Mouse (Mus musculus) gonadal fat pad, adult 2 months (tissue): ENCODE results near the gene Khk. TPM values are rescaled to one million over a fixed set of nuclear protein-coding genes. Genes with fewer than 3 reads are reported as not detected.
A peak's percentile ranks its signal among the peaks of the same experiment; 100 is the strongest.

Source experiments
- DNase-seq: peaks from one replicate; pipeline ENCODE4 v3.0.0-alpha.2; 2012; ENCODE audit warnings: low read depth
- polyA plus RNA-seq: library from polyadenylated mRNA; depleted of rRNA; stranded (reverse); fragments of >200 nt; gene quantifications from 2 replicates; pipeline ENCODE4 v1.2.3, GENCODE M21; 2012

Gene Khk
- polyA plus RNA-seq, 1 experiment = 77.3 TPM

DNA sequence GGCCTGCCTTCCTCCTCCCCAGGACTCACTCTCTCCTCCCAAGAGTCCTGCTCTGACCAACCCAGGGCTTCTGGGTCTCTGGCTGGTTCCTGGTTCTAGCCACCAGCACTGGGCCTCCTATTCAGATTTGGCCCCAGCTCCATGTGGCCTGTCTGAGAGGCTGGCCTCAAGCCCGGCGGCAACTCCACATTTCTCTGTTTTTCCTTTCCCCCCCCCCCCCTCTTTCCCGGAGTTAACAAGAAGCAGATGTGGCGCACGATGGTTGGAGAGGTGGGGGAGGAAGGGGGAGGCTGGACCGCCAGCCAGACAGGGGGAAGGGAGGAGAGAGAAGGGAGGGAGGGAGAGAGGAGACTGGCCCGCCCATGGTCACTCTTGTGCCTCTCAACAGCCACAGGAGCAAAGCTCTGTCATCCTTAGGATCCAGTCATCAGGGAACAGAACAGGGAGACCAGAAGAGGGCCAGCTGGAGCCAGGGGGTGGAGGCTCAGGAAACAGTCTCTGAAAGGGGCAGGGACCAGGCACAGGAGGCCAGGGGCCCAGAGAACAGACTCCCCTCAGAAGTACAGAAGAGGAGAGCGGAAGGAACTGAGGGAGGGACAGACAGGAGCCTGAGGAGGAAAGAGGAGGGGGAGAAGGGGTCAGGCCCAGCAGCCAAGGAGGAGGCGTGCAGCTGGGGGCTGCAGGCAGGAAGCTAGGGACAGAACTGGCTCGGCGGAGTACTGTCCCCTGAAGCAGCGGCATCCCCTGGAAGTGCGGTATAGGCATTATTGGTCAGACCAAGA is 8.0 kb upstream of the Khk start, which contains the start of gene Emilin1:
Gene Emilin1, plus strand, starts transcription at position 343 of the 782 bp plus-strand sequence.
- no peak for DNase-seq

DNA sequence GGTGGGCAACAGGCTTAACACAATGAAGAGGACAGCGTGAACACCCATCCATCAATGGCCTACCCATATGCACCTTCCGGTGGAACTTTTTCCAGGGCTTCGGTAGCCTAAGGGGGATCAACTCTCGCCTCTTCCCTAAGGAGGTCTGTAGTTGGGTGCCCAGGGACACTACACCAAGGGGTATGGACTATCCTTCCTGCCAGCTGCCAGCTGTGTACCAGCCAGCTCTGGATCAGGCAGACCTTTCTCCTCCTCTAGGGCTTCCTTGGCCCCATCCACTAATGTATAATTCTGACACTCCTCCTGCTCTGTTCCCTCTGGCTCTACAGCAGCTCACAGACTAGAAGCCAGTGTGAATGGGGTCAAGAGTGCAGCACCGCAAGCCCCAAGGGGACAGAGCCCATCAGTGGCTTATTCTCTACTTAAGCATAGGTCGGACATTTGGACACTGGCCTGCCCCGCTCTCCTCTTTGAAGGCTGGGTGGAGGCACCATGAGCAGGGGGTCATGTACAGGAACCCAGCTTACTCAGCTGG is 7.1 kb upstream of the Khk start:
- DNase-seq = no peak

GRCm38 (mm10) chr5:30914849-30915248 is 6.4 kb upstream of the Khk start:
- no peak for DNase-seq

DNA sequence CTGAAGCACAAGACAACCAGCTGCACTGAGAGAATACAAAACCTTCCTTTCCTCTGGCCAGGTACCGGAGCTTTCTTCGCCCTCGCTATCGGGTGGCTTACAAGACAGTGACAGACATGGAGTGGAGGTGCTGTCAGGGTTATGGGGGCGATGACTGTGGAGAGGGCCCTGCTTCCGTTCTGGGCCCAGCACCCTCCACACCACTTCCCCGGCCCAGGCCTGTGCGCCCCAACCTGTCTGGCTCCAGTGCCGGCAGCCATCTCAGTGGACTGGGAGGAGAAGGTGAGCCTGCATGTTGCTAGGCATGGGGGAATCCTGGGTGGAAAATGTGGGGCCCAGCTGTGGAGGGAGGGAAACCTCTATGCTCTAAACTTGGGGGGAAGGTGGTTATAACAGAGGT is 5.8 kb upstream of the Khk start:
- DNase-seq = no peak

DNA sequence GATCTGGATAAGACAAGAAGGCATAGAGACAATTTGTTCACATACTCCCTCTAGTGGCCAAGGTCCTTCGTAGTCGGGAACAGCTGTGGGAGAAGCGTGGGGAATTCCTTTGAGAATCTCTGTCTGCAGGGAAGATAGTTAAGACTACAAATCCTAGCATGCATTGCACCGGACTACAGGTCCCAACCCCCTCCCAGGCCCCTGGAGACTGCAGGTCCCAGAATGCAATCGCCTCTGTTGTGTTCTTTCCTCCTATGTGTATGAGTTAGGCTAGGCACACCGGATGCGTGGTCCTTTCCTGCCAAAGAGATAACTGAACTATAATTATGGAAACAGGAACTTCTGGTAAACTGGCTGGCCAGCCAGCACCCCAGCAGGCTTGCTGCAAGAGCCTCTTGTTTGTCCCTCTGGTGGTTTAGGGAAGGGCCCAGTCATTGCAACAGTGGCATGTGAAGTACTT is 5.2 kb upstream of the Khk start:
- DNase-seq = peak; percentile 75

DNA sequence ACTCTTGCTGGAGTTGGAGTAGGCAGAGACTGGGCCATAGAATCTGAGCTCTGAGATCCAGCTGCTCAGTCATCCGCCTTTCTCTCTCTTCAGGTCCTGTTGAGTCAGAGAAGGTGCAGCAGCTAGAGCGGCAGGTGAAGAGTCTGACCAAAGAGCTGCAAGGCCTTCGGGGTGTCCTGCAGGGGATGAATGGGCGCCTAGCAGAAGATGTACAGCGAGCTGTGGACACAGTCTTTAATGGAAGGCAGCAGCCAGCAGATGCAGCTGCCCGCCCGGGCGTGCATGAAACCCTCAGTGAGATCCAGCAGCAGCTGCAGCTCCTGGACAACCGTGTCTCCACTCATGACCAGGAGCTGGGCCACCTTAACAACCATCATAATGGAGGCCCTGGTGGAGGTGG is 4.4 kb upstream of the Khk start:
- no peak for DNase-seq

- DNase-seq = no peak
Measured at GRCm38 (mm10) chr5:30917348-30917747, 3.9 kb upstream of the Khk start.

- DNase-seq = no peak
Measured at GRCm38 (mm10) chr5:30917891-30918670, 3.1 kb upstream of the Khk start.

GRCm38 (mm10) chr5:30918691-30919090 is 2.5 kb upstream of the Khk start:
- no peak for DNase-seq

GRCm38 (mm10) chr5:30919831-30920614 is 1.2 kb upstream of the Khk start:
- no peak for DNase-seq

DNA sequence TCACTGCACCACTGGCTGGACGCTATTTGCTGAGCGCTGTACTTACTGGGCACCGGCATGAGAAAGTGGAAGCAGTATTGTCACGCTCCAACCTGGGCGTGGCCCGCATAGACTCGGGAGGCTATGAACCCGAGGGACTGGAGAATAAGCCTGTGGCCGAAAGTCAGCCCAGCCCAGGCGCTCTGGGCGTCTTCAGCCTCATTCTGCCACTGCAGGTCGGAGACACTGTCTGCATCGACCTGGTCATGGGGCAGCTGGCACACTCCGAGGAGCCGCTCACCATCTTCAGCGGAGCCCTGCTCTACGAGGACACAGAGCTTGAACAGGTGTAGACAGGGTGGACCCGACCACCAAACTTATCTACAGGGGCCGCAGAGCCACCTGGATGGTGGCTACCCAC is 610 bp upstream of the Khk start:
- no peak for DNase-seq

DNA sequence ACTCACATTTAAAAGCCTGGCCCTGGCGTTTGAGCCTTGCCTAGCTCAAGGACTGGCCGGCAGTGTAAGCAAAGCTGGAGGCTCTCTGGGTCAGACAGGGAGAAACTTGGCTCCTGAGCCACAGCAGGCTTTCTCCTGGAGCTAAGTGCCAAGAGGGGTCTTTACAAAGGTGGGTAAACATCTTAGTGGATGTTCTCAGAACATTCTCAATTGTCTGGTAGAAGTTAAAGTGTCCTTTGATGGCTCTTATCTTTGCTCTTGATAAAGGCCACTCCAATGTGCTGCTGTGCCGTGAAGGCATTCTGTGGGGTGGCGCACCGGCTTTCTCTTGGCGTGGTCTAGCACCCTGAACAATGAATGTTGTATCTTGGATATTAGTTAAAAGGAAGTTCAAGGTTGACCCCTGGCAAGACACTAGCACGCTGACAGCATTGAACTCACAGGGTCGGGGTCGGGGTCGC is 1.4 kb downstream of the Khk start:
- DNase-seq = no peak

GRCm38 (mm10) chr5:30923119-30923518 is 1.9 kb downstream of the Khk start:
- DNase-seq = no peak

DNA sequence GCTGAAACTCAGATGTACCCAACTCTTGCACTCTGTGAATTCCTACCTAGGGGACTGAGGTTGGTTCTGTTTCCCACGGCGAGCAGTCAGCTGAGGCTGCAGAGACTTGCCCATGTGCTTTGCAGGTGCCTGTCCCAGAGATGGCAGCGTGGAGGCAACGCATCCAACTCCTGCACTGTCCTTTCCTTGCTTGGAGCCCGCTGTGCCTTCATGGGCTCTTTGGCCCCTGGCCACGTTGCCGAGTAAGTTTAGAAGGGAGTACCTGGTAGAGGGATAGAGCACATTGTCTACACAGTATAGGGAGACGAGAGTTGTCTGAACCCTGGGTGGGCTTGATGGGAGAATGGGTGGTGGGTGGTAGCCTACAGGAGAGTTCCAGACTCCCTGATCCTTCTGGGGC is 3.4 kb downstream of the Khk start:
- no peak for DNase-seq

GRCm38 (mm10) chr5:30925217-30925616 is 4.0 kb downstream of the Khk start:
- DNase-seq = no peak

- no peak for DNase-seq
Measured at GRCm38 (mm10) chr5:30926073-30926472, 4.8 kb downstream of the Khk start.

GRCm38 (mm10) chr5:30927945-30928529 is 6.8 kb downstream of the Khk start:
- DNase-seq = no peak

DNA sequence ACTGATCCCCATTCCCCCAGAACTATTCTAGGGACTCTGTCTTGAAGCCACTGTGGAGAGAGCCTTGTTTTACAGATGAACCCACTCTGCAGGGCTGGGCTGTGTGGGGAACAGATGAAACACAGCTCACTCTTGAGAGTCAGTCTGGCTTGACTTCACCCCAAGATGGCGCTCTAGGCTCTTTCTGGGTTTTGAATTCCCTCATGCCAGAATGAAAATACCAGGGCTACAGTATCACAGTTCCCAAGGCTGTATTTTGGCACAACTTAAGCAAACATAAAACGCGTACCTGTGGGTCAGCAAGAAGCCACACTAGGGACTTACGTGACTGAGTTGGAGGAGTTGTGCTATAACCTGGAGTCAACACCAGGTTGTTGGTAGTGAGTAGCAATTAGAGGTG is 8.9 kb downstream of the Khk start:
- DNase-seq = no peak

- no peak for DNase-seq
Measured at GRCm38 (mm10) chr5:30930846-30931245, 9.6 kb downstream of the Khk start.

GRCm38 (mm10) chr5:30931378-30931777 is 10.1 kb downstream of the Khk start:
- DNase-seq = no peak

GRCm38 (mm10) chr5:30933705-30934104 is 12.5 kb downstream of the Khk start:
- no peak for DNase-seq
